Mouse (Mus musculus) G1E (cell line): ENCODE data around the gene Tnp2. TPM values are rescaled to one million over a fixed set of nuclear protein-coding genes. Genes with fewer than 3 reads are reported as not detected.
A peak's percentile ranks its signal among the peaks of the same experiment; 100 is the strongest.

Source experiments
- ATAC-seq: 2 replicates; pipeline ENCODE4 v1.8.0; 2016; ENCODE audit warnings: mild to moderate bottlenecking; ENCODE audit not compliant: insufficient number of reproducible peaks, poor library complexity, low FRiP score, severe bottlenecking; ENCODE audit errors: extremely low read depth
- DNase-seq: peaks from one replicate; pipeline ENCODE4 v3.0.0; 2012; ENCODE audit warnings: low spot score
- H3K27me3 ChIP-seq: 2 replicates; pipeline ENCODE4 v1.6.1; 2012; ENCODE audit warnings: mild to moderate bottlenecking, low read length, inconsistent platforms; ENCODE audit not compliant: insufficient read depth
- H3K36me3 ChIP-seq: replicated peaks from 2 replicates; pipeline ENCODE3; 2012; ENCODE audit warnings: mild to moderate bottlenecking, inconsistent platforms
- H3K4me1 ChIP-seq: 2 replicates; pipeline ENCODE4 v1.6.1; 2012; ENCODE audit warnings: low read depth, low read length, inconsistent platforms, mixed read lengths; ENCODE audit not compliant: insufficient read depth
- H3K4me3 ChIP-seq: 2 replicates; pipeline ENCODE4 v1.5.1; 2012; ENCODE audit warnings: low read depth, mild to moderate bottlenecking, inconsistent platforms, low read length, moderate library complexity, mixed read lengths
- H3K9me3 ChIP-seq: replicated peaks from 2 replicates; pipeline ENCODE4 v1.6.1; 2012; ENCODE audit warnings: inconsistent platforms
- CTCF ChIP-seq: IDR thresholded peaks from 2 replicates; pipeline ENCODE4 v1.5.1; 2012; ENCODE audit warnings: low read depth, low read length, inconsistent platforms, mixed read lengths
- GATA1 ChIP-seq: IDR thresholded peaks from 2 replicates; pipeline ENCODE4 v1.6.1; 2012; ENCODE audit warnings: borderline replicate concordance, low read length, inconsistent platforms, mixed read lengths
- GATA2 ChIP-seq: IDR thresholded peaks from 2 replicates; pipeline ENCODE4 v1.6.1; 2012; ENCODE audit warnings: low read depth, low read length, inconsistent platforms, borderline replicate concordance
- POLR2AphosphoS5 ChIP-seq: IDR thresholded peaks from 2 replicates; pipeline ENCODE4 v1.6.1; 2012; ENCODE audit warnings: low read depth, low read length, inconsistent platforms; ENCODE audit not compliant: insufficient replicate concordance
- TAL1 ChIP-seq: conservative IDR thresholded peaks from 2 replicates; pipeline ENCODE4 v1.6.1; 2012; ENCODE audit warnings: low read depth, low read length, inconsistent platforms, mixed read lengths
- polyA plus RNA-seq: library from polyadenylated mRNA; stranded (reverse); fragments of >175 nt; gene quantifications from 2 replicates; pipeline ENCODE4 v1.2.3, GENCODE M21; 2012
- total RNA-seq, 2 experiments: library from RNA; stranded (forward) in 1 of 2; stranded (reverse) in 1 of 2; fragments of 200-1000 nt in 1 of 2; fragments of >200 nt in 1 of 2; fragmentation: Nextera tagmentation in 1 of 2; gene quantifications; 2 replicates each; pipeline ENCODE4 v1.2.3; 2014 to 2017

The Tnp2 gene
- total and polyA plus RNA-seq, 3 experiments = not detected

DNA sequence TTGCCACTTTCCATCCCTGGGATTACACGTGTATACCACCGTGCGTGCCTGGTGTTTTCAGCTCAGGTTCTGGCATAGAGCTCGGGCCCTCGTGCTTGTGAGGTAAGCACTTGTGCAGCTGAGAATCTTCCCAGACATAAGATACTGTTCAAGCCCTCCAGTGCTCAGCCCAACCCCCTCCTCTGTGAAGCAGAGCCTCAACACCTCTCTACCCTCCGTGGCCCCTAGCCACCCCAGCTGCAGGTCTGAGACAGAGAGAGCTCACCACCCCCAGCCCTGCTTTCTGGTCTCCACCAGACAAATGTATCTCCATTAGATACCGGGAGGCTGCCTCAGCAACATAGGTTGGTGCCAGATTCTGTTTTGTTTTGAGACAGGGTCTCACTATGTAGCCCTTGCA is 39.2 kb downstream of the Tnp2 start:
- H3K4me1 ChIP-seq = peaks cover 58% of the 10 kb centered on the region
- peaks cover 38% of the 10 kb centered on the region for H3K27me3 ChIP-seq
- H3K36me3 ChIP-seq = peaks cover under 1% of the 10 kb centered on the region
- H3K4me3 ChIP-seq = peak overlapping the region; percentile 14; the same call in 1 of the 2 replicates
- DNase-seq (no peak), ATAC-seq (no peak)
- no peaks in the 10 kb centered on the region for H3K9me3 ChIP-seq
- TF ChIP-seq POLR2AphosphoS5 (no peak), TAL1 (no peak), CTCF (no peak), GATA1 (no peak), GATA2 (no peak)

- H3K4me3 ChIP-seq = no peak overlapping the region
- peaks cover 57% of the 10 kb centered on the region for H3K36me3 ChIP-seq
- H3K27me3 ChIP-seq = no peaks in the 10 kb centered on the region
- ATAC-seq (no peak), DNase-seq (no peak)
- H3K9me3 ChIP-seq = no peaks in the 10 kb centered on the region
- H3K4me1 ChIP-seq = peaks cover 31% of the 10 kb centered on the region
- TF ChIP-seq GATA2 = no peak
- TF ChIP-seq POLR2AphosphoS5 = no peak
- no peak for TF ChIP-seq GATA1
- no peak for TF ChIP-seq TAL1
- TF ChIP-seq CTCF = no peak
These were observed 47.4 kb downstream of the Tnp2 start for GRCm38 (mm10) chr16:10741082-10741481.

DNA sequence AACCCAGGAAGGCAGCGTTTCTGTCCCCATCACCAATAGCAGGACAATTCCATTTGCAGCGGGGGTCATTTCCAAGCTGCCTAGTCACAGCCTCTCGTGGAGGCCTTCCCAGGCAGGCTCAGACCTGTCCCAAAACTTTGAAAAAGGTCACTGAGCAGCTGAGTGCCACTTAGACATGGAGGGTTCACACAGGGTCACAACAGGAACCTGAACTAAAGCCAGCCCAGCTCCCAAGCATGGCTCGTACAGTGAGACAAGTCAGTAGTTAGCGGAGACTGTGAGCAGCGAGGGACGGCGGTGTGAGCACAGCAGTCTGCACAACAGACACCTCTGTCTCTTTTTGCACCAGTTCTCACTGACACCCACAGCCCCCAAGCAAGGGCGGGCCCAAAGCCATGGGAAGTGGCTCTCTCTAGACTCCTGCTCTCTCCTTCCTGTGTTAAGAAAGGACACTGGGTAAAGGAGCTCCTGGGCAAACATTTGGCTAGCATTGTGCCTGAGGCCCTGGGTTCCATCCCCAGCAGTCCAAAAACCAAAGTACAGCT is 48.5 kb downstream of the Tnp2 start:
- ATAC-seq (no peak), DNase-seq (no peak)
- TF ChIP-seq CTCF (no peak), GATA1 (no peak), POLR2AphosphoS5 (no peak), GATA2 (no peak), TAL1 (no peak)
- Histone ChIP-seq H3K9me3 (no peaks in the 10 kb centered on the region), H3K4me1 (peaks cover 24% of the 10 kb centered on the region), H3K27me3 (no peaks in the 10 kb centered on the region), H3K36me3 (peaks cover 68% of the 10 kb centered on the region), H3K4me3 (no peak overlapping the region)

DNA sequence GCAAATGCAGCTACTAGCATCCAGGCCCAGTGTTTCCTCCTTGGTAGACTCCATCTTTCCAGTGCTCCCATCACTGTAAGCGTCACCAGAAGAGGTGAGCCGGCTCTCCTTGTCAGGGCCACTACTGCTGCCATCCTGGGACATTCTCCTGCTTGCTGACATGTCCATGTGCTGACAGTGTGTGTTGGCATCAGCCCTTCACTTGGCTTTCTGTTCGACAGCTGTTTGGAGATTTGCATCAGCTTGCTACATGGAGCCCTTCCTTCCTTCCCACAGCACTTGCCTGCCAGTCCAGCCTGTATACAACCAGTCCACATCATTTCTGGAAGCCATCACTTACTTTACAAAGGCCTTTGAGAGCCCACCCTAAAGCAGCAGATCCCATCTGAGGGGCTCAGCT is 49.6 kb downstream of the Tnp2 start:
- DNase-seq (no peak), ATAC-seq (no peak)
- H3K4me1 ChIP-seq = peaks cover 17% of the 10 kb centered on the region
- H3K36me3 ChIP-seq = peaks cover 73% of the 10 kb centered on the region
- H3K9me3 ChIP-seq = no peaks in the 10 kb centered on the region
- H3K27me3 ChIP-seq = no peaks in the 10 kb centered on the region
- no peak for TF ChIP-seq CTCF
- no peak for TF ChIP-seq POLR2AphosphoS5
- TF ChIP-seq GATA1 = no peak
- TF ChIP-seq TAL1 = no peak
- no peak for TF ChIP-seq GATA2
- no peak overlapping the region for H3K4me3 ChIP-seq

Other genes with a start within 250 kb of the Tnp2 start
- gene Dexi, start 245.6 kb downstream of the Tnp2 start, total RNA-seq (2014; fragmentation: Nextera tagmentation) = 7.1 and 12.1 TPM in 2 replicates
- 5.0 and 7.5 TPM in 2 replicates for gene Dexi, start 245.6 kb downstream of the Tnp2 start, total RNA-seq (2017)
- 20.2 and 23.2 TPM in 2 replicates for gene Dexi, start 245.6 kb downstream of the Tnp2 start, polyA plus RNA-seq
- 47.7 and 47.9 TPM in 2 replicates for gene Clec16a, start 243.3 kb downstream of the Tnp2 start, total RNA-seq (2014; fragmentation: Nextera tagmentation)
- gene Clec16a, start 243.3 kb downstream of the Tnp2 start, total RNA-seq (2017) = 11.9 and 12.6 TPM in 2 replicates
- gene Clec16a, start 243.3 kb downstream of the Tnp2 start, polyA plus RNA-seq = 15.4 and 18.1 TPM in 2 replicates
- gene Socs1, start 3.1 kb downstream of the Tnp2 start, total RNA-seq (2014; fragmentation: Nextera tagmentation) = 1.6 and 1.7 TPM in 2 replicates
- gene Socs1, start 3.1 kb downstream of the Tnp2 start, total RNA-seq (2017) = 6.2 and 7.7 TPM in 2 replicates
- 13.0 and 18.9 TPM in 2 replicates for gene Socs1, start 3.1 kb downstream of the Tnp2 start, polyA plus RNA-seq
- not detected in 2 replicates for gene Prm3, start 2.3 kb upstream of the Tnp2 start, total RNA-seq (2014; fragmentation: Nextera tagmentation)
- gene Prm3, start 2.3 kb upstream of the Tnp2 start, total RNA-seq (2017) = not detected in 2 replicates
- not detected in 2 replicates for gene Prm3, start 2.3 kb upstream of the Tnp2 start, polyA plus RNA-seq
- gene Prm2, start 7.5 kb upstream of the Tnp2 start, total RNA-seq (2014; fragmentation: Nextera tagmentation) = not detected in 2 replicates
- 0.49 TPM in 1 of 2 replicates, not detected in the other for gene Prm2, start 7.5 kb upstream of the Tnp2 start, total RNA-seq (2017)
- not detected in 2 replicates for gene Prm2, start 7.5 kb upstream of the Tnp2 start, polyA plus RNA-seq
- gene Prm1, start 17.2 kb upstream of the Tnp2 start, total RNA-seq (2014; fragmentation: Nextera tagmentation) = not detected in 2 replicates
- not detected in 2 replicates for gene Prm1, start 17.2 kb upstream of the Tnp2 start, total RNA-seq (2017)
- gene Prm1, start 17.2 kb upstream of the Tnp2 start, polyA plus RNA-seq = not detected in 2 replicates
- gene Gm11172, start 24.3 kb upstream of the Tnp2 start, total RNA-seq (2014; fragmentation: Nextera tagmentation) = not detected in 2 replicates
- not detected in 2 replicates for gene Gm11172, start 24.3 kb upstream of the Tnp2 start, total RNA-seq (2017)
- gene Gm11172, start 24.3 kb upstream of the Tnp2 start, polyA plus RNA-seq = not detected in 2 replicates
- 8.9 and 9.5 TPM in 2 replicates for gene Rmi2, start 46.4 kb upstream of the Tnp2 start, total RNA-seq (2014; fragmentation: Nextera tagmentation)
- gene Rmi2, start 46.4 kb upstream of the Tnp2 start, total RNA-seq (2017) = 5.1 and 5.7 TPM in 2 replicates
- gene Rmi2, start 46.4 kb upstream of the Tnp2 start, polyA plus RNA-seq = 7.8 and 8.3 TPM in 2 replicates